Mouse (Mus musculus): Measurements from ENCODE around the gene 2010111I01Rik. TPM values are rescaled to one million over a fixed set of nuclear protein-coding genes. Genes with fewer than 3 reads are reported as not detected.
"Not testable (repeated sequence)": the region's sequence is repeated elsewhere in the genome, so short reads cannot be mapped to it uniquely, and the experiment has no call there.

Gene 2010111I01Rik
- polyA plus RNA-seq, 1 experiment from 2014 or later: 16.3 TPM

DNA sequence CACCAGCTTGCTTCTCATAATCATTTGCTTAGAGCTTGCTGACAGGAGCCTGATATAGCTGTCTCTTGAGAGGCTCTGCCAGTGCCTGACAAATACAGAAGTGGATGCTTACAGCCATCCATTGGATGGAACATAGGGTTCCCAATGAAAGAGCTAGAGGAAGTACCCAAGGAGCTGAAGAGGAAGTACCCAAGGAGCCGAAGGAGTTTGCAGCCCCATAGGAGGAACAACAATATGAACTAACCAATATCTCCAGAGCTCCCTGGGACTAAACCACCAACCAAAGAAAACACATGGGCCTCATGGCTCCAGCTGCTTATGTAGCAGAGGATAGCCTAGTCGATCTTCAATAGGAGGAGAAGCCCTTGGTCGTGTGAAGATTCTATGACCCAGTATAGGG is 42.8 kb downstream of the 2010111I01Rik start:
- H3K4me2 ChIP-seq (ENCODE audit: low read depth, low read length); H3K9me3 ChIP-seq (replicated peaks; ENCODE audit: control insufficient read depth, low read length); H3K4me3 ChIP-seq (ENCODE audit: low read depth, low read length); H3K36me3 ChIP-seq (ENCODE audit: control insufficient read depth, insufficient read depth); H3K27ac ChIP-seq (ENCODE audit: low read length); H3K9ac ChIP-seq (ENCODE audit: low read depth, low read length); H3K27me3 ChIP-seq (ENCODE audit: control insufficient read depth, insufficient read depth, low read depth, low read length); H3K4me1 ChIP-seq (ENCODE audit: control insufficient read depth, low read depth, low read length); ATAC-seq (ENCODE audit: low read depth): not testable (repeated sequence)
- 34% methylated on average over 3 of the region's 3 CpGs for WGBS (ENCODE audit: insufficient replicate concordance)

DNA sequence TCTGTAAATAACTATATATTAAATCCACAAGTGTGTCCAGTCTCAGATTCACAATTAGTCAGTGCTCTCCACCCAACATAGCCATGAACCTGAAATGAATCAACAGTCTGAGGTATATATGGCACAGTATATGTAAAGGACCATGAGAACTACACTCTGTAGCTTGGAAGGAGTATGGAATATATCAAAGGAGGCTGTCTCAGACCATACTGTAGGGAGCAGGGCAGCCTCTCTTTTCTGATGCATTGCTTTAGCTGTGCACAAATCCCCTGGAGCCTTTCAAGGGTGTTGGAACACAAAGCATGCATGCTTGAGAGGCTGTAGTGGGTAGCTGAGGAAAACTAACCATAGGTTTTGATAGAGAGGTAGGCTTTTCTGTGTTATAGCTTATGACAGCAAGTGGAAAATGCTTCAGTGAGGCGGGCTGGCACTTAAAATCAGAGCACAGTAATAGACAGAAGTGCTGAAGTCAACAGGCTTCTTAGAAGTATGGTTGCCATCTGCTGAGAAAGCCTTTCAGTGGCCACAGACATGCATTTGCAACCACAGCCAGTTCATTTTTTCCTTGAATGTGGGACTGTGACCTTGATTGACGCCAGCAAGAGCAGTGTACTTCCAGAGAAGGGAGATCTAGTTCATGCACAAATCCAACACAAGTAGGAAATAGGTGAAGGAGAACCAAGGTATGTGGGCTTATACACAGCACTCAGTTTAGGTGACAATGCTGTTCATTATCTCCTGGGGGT is 45.8 kb downstream of the 2010111I01Rik start:
- ATAC-seq (ENCODE audit: low read depth): no peak
- H3K4me1 ChIP-seq (ENCODE audit: control insufficient read depth, low read depth, low read length): no peaks in the 10 kb centered on the region
- H3K4me3 ChIP-seq (ENCODE audit: low read depth, low read length): no peak overlapping the region
- no peak overlapping the region for H3K4me2 ChIP-seq (ENCODE audit: low read depth, low read length)
- H3K36me3 ChIP-seq (ENCODE audit: control insufficient read depth, insufficient read depth): no peaks in the 10 kb centered on the region
- H3K9me3 ChIP-seq (replicated peaks; ENCODE audit: control insufficient read depth, low read length): no peaks in the 10 kb centered on the region
- H3K27ac ChIP-seq (ENCODE audit: low read length): no peak overlapping the region
- 50% methylated on average over 2 of the region's 2 CpGs for WGBS (ENCODE audit: insufficient replicate concordance)
- no peaks in the 10 kb centered on the region for H3K27me3 ChIP-seq (ENCODE audit: control insufficient read depth, insufficient read depth, low read depth, low read length)
- no peak overlapping the region for H3K9ac ChIP-seq (ENCODE audit: low read depth, low read length)

DNA sequence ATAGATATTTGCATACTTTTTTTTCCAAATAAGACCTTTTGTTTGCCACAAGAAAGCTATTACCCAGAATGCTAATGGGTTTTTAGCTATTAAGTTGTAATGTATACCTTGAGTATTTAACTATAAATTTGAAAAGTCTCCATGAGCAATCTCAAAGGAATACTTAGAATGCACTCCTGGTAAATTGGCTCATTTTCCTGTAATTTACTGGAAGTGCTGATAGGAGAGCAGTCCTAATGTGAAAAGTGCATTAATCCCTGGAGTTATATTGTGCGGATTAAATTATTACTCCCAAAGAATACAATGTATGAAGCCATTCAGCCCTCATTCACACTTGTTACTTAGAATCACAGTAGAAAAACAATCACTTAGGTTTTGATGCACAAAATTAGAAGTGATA is 49.7 kb downstream of the 2010111I01Rik start:
- H3K27me3 ChIP-seq (ENCODE audit: control insufficient read depth, insufficient read depth, low read depth, low read length): no peaks in the 10 kb centered on the region
- no peak overlapping the region for H3K4me3 ChIP-seq (ENCODE audit: low read depth, low read length)
- no peaks in the 10 kb centered on the region for H3K4me1 ChIP-seq (ENCODE audit: control insufficient read depth, low read depth, low read length)
- no peaks in the 10 kb centered on the region for H3K9me3 ChIP-seq (replicated peaks; ENCODE audit: control insufficient read depth, low read length)
- WGBS (ENCODE audit: insufficient replicate concordance): 76% methylated on average over 1 of the region's 1 CpGs
- ATAC-seq (ENCODE audit: low read depth): no peak
- no peak overlapping the region for H3K9ac ChIP-seq (ENCODE audit: low read depth, low read length)
- H3K27ac ChIP-seq (ENCODE audit: low read length): no peak overlapping the region
- H3K36me3 ChIP-seq (ENCODE audit: control insufficient read depth, insufficient read depth): no peaks in the 10 kb centered on the region
- no peak overlapping the region for H3K4me2 ChIP-seq (ENCODE audit: low read depth, low read length)

DNA sequence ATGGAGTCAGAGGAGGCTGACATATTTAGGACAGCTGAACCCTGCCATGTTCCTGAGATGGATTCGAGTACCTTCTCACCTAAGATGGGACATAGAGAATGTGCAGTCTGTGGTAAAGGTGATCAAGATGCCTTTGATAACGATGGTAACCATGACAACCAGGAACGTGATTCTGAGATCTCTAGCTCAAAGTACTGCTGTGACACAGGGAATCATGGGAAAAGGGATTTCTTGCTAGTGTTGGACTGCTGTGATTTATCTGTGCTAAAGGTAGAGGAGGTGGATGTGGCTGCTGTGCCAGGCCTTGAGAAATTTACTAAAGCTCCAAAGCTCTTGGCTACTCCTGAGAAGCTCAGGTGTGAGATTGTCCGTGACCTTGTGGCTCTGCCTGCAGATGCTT is 50.7 kb downstream of the 2010111I01Rik start:
- Histone ChIP-seq H3K36me3 (ENCODE audit: control insufficient read depth, insufficient read depth) (no peaks in the 10 kb centered on the region), H3K27me3 (ENCODE audit: control insufficient read depth, insufficient read depth, low read depth, low read length) (no peaks in the 10 kb centered on the region), H3K9me3 (replicated peaks; ENCODE audit: control insufficient read depth, low read length) (no peaks in the 10 kb centered on the region), H3K4me2 (ENCODE audit: low read depth, low read length) (no peak overlapping the region), H3K4me3 (ENCODE audit: low read depth, low read length) (no peak overlapping the region), H3K27ac (ENCODE audit: low read length) (no peak overlapping the region), H3K4me1 (ENCODE audit: control insufficient read depth, low read depth, low read length) (no peaks in the 10 kb centered on the region), H3K9ac (ENCODE audit: low read depth, low read length) (no peak overlapping the region)
- ATAC-seq (ENCODE audit: low read depth): no peak
- WGBS (ENCODE audit: insufficient replicate concordance): 56% methylated on average over 4 of the region's 4 CpGs

DNA sequence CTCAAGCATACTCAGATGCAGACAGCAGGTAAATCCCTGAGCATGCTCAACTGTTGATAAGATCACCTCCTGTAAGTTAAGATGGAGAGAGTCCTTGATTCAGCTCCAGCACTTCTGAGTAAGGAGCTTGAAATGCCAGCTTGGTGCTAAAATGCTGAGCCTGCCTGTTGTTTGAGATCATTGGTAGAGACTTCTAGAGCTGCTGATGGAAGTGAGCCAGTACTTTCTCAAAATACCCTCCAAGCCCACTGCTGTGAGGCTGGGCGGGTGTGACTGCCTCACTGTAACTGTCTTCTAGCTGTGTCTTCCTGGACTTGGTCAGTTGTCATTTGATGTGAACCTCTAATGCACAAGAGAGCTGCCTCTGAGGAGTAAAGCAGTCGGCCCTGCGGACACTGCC is 51.4 kb downstream of the 2010111I01Rik start:
- Histone ChIP-seq H3K36me3 (ENCODE audit: control insufficient read depth, insufficient read depth) (no peaks in the 10 kb centered on the region), H3K9ac (ENCODE audit: low read depth, low read length) (no peak overlapping the region), H3K9me3 (replicated peaks; ENCODE audit: control insufficient read depth, low read length) (no peaks in the 10 kb centered on the region), H3K4me3 (ENCODE audit: low read depth, low read length) (no peak overlapping the region), H3K4me2 (ENCODE audit: low read depth, low read length) (no peak overlapping the region), H3K27ac (ENCODE audit: low read length) (no peak overlapping the region), H3K4me1 (ENCODE audit: control insufficient read depth, low read depth, low read length) (no peaks in the 10 kb centered on the region), H3K27me3 (ENCODE audit: control insufficient read depth, insufficient read depth, low read depth, low read length) (no peaks in the 10 kb centered on the region)
- ATAC-seq (ENCODE audit: low read depth): no peak
- WGBS (ENCODE audit: insufficient replicate concordance): 78% methylated on average over 3 of the region's 3 CpGs

DNA sequence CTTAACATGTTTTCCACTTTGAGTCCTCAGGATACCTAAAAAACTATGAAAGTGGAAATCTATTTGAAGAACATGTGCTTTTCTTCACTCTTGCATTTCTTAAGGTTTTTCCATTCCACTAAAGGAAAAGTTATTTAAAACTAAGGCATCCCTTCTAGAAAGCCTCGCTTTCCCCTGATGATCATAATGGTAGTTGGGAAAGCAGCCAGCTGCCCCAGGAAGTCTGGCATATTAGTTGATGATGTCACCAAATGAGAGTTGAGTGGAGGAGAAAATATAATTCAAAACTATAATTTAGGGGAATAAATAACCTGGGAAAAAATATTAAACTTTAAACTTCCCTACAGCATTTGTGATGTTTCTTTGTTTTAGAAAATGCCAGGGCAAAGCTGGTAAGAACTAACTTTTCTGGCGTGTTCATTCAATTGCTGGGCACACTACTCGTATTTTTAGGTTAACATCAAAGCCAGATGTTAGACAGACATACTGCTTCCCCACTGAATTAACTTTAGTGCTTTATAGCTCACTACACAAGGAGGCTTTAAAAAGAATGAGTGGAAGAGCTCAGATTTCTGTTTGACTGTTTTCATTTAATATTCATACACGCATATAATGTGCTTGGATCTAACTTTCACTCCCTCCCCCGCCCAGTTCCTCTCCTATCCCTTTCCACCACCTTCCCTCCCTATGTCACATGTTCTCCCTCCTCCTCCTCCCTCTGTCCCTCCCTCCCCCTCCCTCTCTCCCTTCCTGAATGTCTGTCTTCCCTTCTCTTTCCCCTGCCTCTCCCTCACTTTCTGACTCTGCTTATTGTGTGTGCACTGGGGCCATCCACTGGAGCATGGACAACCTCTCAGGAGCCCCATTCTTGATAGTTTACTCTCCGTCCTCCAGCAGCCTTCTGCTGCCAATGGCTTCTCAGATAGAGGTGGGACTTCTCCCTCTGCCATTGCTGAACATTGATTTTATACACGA is 58.8 kb downstream of the 2010111I01Rik start:
- Histone ChIP-seq H3K4me2 (ENCODE audit: low read depth, low read length) (no peak overlapping the region), H3K4me1 (ENCODE audit: control insufficient read depth, low read depth, low read length) (no peaks in the 10 kb centered on the region), H3K36me3 (ENCODE audit: control insufficient read depth, insufficient read depth) (no peaks in the 10 kb centered on the region), H3K27ac (ENCODE audit: low read length) (no peak overlapping the region), H3K9ac (ENCODE audit: low read depth, low read length) (no peak overlapping the region), H3K9me3 (replicated peaks; ENCODE audit: control insufficient read depth, low read length) (no peaks in the 10 kb centered on the region), H3K27me3 (ENCODE audit: control insufficient read depth, insufficient read depth, low read depth, low read length) (no peaks in the 10 kb centered on the region), H3K4me3 (ENCODE audit: low read depth, low read length) (no peak overlapping the region)
- 58% methylated on average over 7 of the region's 7 CpGs for WGBS (ENCODE audit: insufficient replicate concordance)
- no peak for ATAC-seq (ENCODE audit: low read depth)

DNA sequence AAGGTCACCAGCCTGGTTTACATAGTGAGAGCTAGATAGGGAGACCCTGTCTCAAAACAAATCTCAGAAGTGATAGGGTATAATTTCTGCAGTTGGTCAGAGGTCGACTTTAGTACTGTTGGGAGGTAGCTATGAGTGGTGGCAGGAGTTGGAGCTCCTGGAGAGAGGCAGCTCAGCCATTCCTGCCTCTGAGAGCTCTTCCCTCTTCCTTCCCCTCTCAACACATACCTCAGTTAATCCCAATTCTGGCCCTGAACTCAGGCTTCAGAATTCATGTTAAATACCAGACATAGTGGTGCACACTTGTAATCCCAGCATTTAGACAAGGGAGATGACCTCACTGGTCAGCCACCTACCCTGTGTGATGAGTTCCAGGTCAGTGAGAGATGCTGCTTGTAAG is 65.3 kb downstream of the 2010111I01Rik start:
- ATAC-seq (ENCODE audit: low read depth): no peak
- Histone ChIP-seq H3K36me3 (ENCODE audit: control insufficient read depth, insufficient read depth) (no peaks in the 10 kb centered on the region), H3K27ac (ENCODE audit: low read length) (no peak overlapping the region), H3K4me3 (ENCODE audit: low read depth, low read length) (no peak overlapping the region), H3K27me3 (ENCODE audit: control insufficient read depth, insufficient read depth, low read depth, low read length) (no peaks in the 10 kb centered on the region), H3K4me1 (ENCODE audit: control insufficient read depth, low read depth, low read length) (no peaks in the 10 kb centered on the region), H3K9me3 (replicated peaks; ENCODE audit: control insufficient read depth, low read length) (no peaks in the 10 kb centered on the region), H3K9ac (ENCODE audit: low read depth, low read length) (no peak overlapping the region), H3K4me2 (ENCODE audit: low read depth, low read length) (no peak overlapping the region)
- WGBS (ENCODE audit: insufficient replicate concordance): 19% methylated on average over 1 of the region's 1 CpGs

DNA sequence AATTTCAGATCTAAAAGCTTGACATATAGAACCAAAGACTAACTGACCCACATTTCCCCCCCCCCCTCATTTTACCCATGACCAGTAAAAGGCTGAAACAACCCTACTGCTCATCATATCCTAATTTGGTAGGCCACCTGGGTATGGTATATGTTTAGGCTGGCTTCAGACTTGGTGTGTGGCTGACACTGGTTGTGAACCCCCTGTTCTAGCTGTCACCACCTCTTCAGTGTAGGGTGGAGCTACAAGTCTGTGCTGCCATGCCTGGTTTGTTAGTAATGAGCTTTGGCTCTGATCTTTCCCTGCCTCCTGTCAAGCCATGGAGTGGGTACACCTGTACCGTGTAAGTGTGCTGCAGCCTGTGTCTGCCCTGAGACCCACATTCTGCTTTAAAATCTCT is 66.6 kb downstream of the 2010111I01Rik start:
- Histone ChIP-seq H3K4me1 (ENCODE audit: control insufficient read depth, low read depth, low read length) (no peaks in the 10 kb centered on the region), H3K9me3 (replicated peaks; ENCODE audit: control insufficient read depth, low read length) (no peaks in the 10 kb centered on the region), H3K27ac (ENCODE audit: low read length) (no peak overlapping the region), H3K9ac (ENCODE audit: low read depth, low read length) (no peak overlapping the region), H3K36me3 (ENCODE audit: control insufficient read depth, insufficient read depth) (no peaks in the 10 kb centered on the region), H3K4me2 (ENCODE audit: low read depth, low read length) (no peak overlapping the region), H3K4me3 (ENCODE audit: low read depth, low read length) (no peak overlapping the region), H3K27me3 (ENCODE audit: control insufficient read depth, insufficient read depth, low read depth, low read length) (no peaks in the 10 kb centered on the region)
- WGBS (ENCODE audit: insufficient replicate concordance): 75% methylated on average over 1 of the region's 1 CpGs
- ATAC-seq (ENCODE audit: low read depth): no peak

DNA sequence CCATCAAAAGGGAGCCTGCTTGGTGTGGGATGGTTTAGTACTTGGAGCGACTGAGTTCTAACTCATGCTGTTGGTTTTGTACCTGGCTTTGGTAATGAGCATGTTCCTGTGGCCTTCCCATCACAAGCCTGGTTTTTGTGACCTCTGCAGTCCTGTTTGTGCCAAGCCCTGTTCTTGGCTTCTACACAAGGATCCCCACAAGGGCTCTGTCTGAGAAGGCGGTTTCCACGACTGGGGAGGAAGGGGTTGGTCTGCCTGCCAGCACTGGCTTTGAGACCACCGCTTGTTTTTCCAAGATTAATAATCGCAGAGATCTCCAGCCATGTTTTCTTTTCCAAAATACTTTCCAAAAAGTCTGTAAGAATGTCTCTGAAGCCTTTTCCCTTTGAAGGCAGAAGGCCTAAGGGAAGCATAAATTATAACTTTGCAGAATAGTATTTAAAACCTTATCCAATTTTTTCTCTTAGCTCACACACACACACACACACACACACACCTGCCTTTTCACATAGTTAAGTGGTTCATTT is 67.7 kb downstream of the 2010111I01Rik start:
- no peak overlapping the region for H3K27ac ChIP-seq (ENCODE audit: low read length)
- ATAC-seq (ENCODE audit: low read depth): no peak

More for the DNA sequence above, 67.7 kb downstream of the 2010111I01Rik start:
- H3K9me3 ChIP-seq (replicated peaks; ENCODE audit: control insufficient read depth, low read length): no peaks in the 10 kb centered on the region
- no peaks in the 10 kb centered on the region for H3K36me3 ChIP-seq (ENCODE audit: control insufficient read depth, insufficient read depth)
- no peak overlapping the region for H3K4me2 ChIP-seq (ENCODE audit: low read depth, low read length)
- H3K4me1 ChIP-seq (ENCODE audit: control insufficient read depth, low read depth, low read length): no peaks in the 10 kb centered on the region
- H3K9ac ChIP-seq (ENCODE audit: low read depth, low read length): no peak overlapping the region
- WGBS (ENCODE audit: insufficient replicate concordance): 64% methylated on average over 5 of the region's 5 CpGs
- no peaks in the 10 kb centered on the region for H3K27me3 ChIP-seq (ENCODE audit: control insufficient read depth, insufficient read depth, low read depth, low read length)
- no peak overlapping the region for H3K4me3 ChIP-seq (ENCODE audit: low read depth, low read length)
